Mouse (Mus musculus): Measurements from ENCODE around the gene Vmn2r29.
"Not testable (repeated sequence)": the region's sequence is repeated elsewhere in the genome, so short reads cannot be mapped to it uniquely, and the experiment has no call there.

Gene Vmn2r29

GRCm38 (mm10) chr7:7247228-7247627 lies at the start of gene Vmn2r29:
Gene Vmn2r29 (minus strand): TSS chr7:7247328.
- not testable (repeated sequence) for DNase-seq (ENCODE audit: low read depth, low spot score)

GRCm38 (mm10) chr7:7295595-7295994 lies 48.5 kb upstream of the Vmn2r29 start:
- DNase-seq (ENCODE audit: low read depth, low spot score) = no peak

GRCm38 (mm10) chr7:7281383-7281782 lies 34.3 kb upstream of the Vmn2r29 start:
- no peak for DNase-seq (ENCODE audit: low read depth, low spot score)

GRCm38 (mm10) chr7:7277966-7278567 lies 30.9 kb upstream of the Vmn2r29 start, which contains the start of gene Gm45844:
Gene Gm45844 (minus strand): TSS chr7:7278289.
- peak; percentile 24 for DNase-seq (ENCODE audit: low read depth, low spot score)

GRCm38 (mm10) chr7:7277556-7277955 lies 30.4 kb upstream of the Vmn2r29 start:
- DNase-seq (ENCODE audit: low read depth, low spot score) = not testable (repeated sequence)

- DNase-seq (ENCODE audit: low read depth, low spot score) = peak; percentile 32
Measured at GRCm38 (mm10) chr7:7209313-7210151, 37.6 kb downstream of the Vmn2r29 start, which contains the start of gene Zfp772. Gene Zfp772 (minus strand): TSS chr7:7209998.

GRCm38 (mm10) chr7:7188191-7188942 lies 58.8 kb downstream of the Vmn2r29 start:
- DNase-seq (ENCODE audit: low read depth, low spot score) = peak; percentile 77

GRCm38 (mm10) chr7:7187417-7188190 lies 59.5 kb downstream of the Vmn2r29 start:
- no peak for DNase-seq (ENCODE audit: low read depth, low spot score)

- DNase-seq (ENCODE audit: low read depth, low spot score) = no peak
Measured at GRCm38 (mm10) chr7:7185897-7186296, 61.2 kb downstream of the Vmn2r29 start.

Data from telencephalon, adult 2 months (tissue).